Mouse (Mus musculus) midbrain, embryonic 12.5 days (tissue): ENCODE results near the gene Impg2. TPM values are rescaled to one million over a fixed set of nuclear protein-coding genes. Genes with fewer than 3 reads are reported as not detected.

Source experiments
- ATAC-seq: fragments of 200-750 bp; cut with Nextera tagmentation; 2 replicates; pipeline ENCODE4 v1.8.0; 2017; ENCODE audit warnings: low read depth, moderate TSS enrichment, moderate library complexity; ENCODE audit not compliant: low FRiP score
- H3K27ac ChIP-seq: fragments of 300-500 bp; sonication (generic); replicated peaks from 2 replicates; pipeline ENCODE4 v1.5.1; 2016; ENCODE audit warnings: mild to moderate bottlenecking
- H3K27me3 ChIP-seq: fragments of 300-500 bp; sonication (generic); 2 replicates; pipeline ENCODE4 v1.6.1; 2016; ENCODE audit warnings: mild to moderate bottlenecking
- H3K36me3 ChIP-seq: fragments of 300-500 bp; sonication (generic); 2 replicates; pipeline ENCODE4 v1.6.1; 2016
- H3K4me1 ChIP-seq: fragments of 300-500 bp; sonication (generic); 2 replicates; pipeline ENCODE4 v1.6.1; 2016
- H3K4me2 ChIP-seq: fragments of 300-500 bp; sonication (generic); replicated peaks from 2 replicates; pipeline ENCODE4 v1.6.1; 2016; ENCODE audit warnings: mild to moderate bottlenecking, moderate library complexity
- H3K4me3 ChIP-seq: fragments of 300-500 bp; sonication (generic); 2 replicates; pipeline ENCODE4 v1.5.1; 2016; ENCODE audit warnings: mild to moderate bottlenecking
- H3K9ac ChIP-seq: fragments of 300-500 bp; sonication (generic); replicated peaks from 2 replicates; pipeline ENCODE4 v1.6.1; 2016; ENCODE audit warnings: mild to moderate bottlenecking, moderate library complexity
- H3K9me3 ChIP-seq: fragments of 300-500 bp; sonication (generic); 2 replicates; pipeline ENCODE4 v1.6.1; 2016; ENCODE audit warnings: mild to moderate bottlenecking
- whole genome bisulfite sequencing: fragments of 180-500 bp; shearing (Covaris S2); methylation state at CpG from one replicate; pipeline ENCODE4 v1.1.7; 2016; 5-methylcytosine and 5-hydroxymethylcytosine counted together
- polyA plus RNA-seq: library from polyadenylated mRNA; unstranded; fragments of >200 nt; fragmentation: Nextera tagmentation; extraction: Ambion mirVana; gene quantifications from 2 replicates; pipeline ENCODE4 v1.2.1, GENCODE M21; 2016

Gene Impg2
- 0.31 and 0.39 TPM in 2 replicates for polyA plus RNA-seq

- Histone ChIP-seq H3K36me3 (no peaks in the 10 kb centered on the region), H3K4me1 (no peaks in the 10 kb centered on the region), H3K9ac (no peak within 1 kb of the TSS), H3K4me2 (no peak within 1 kb of the TSS), H3K4me3 (no peak within 1 kb of the TSS), H3K27ac (no peak within 1 kb of the TSS), H3K9me3 (no peaks in the 10 kb centered on the region), H3K27me3 (no peaks in the 10 kb centered on the region)
- ATAC-seq: no peak
- WGBS: 58% methylated on average over 6 of the region's 6 CpGs
Measured at GRCm38 (mm10) chr16:56204051-56204450, at the start of gene Impg2. Gene Impg2, plus strand, starts transcription at chr16:56204313.

GRCm38 (mm10) chr16:56163466-56163865, 40.6 kb upstream of the Impg2 start:
- H3K4me2 ChIP-seq: no peak overlapping the region
- no peaks in the 10 kb centered on the region for H3K27me3 ChIP-seq
- H3K9me3 ChIP-seq: no peaks in the 10 kb centered on the region
- H3K4me3 ChIP-seq: no peak overlapping the region
- H3K4me1 ChIP-seq: no peaks in the 10 kb centered on the region
- peaks cover 25% of the 10 kb centered on the region; the same call in 1 of the 2 replicates for H3K36me3 ChIP-seq
- 95% methylated on average over 7 of the region's 7 CpGs for WGBS
- no peak overlapping the region for H3K9ac ChIP-seq
- H3K27ac ChIP-seq: no peak overlapping the region
- no peak for ATAC-seq

- H3K27ac ChIP-seq: no peak overlapping the region
- peaks cover 30% of the 10 kb centered on the region for H3K36me3 ChIP-seq
Measured at GRCm38 (mm10) chr16:56170247-56170646, 33.9 kb upstream of the Impg2 start.

GRCm38 (mm10) chr16:56175867-56176581, 28.1 kb upstream of the Impg2 start:
- Histone ChIP-seq H3K4me2 (no peak overlapping the region), H3K4me3 (no peak overlapping the region), H3K27ac (no peak overlapping the region), H3K9me3 (no peaks in the 10 kb centered on the region), H3K9ac (no peak overlapping the region), H3K4me1 (no peaks in the 10 kb centered on the region), H3K27me3 (no peaks in the 10 kb centered on the region), H3K36me3 (peaks cover 25% of the 10 kb centered on the region)
- WGBS: 74% methylated on average over 8 of the region's 8 CpGs
- ATAC-seq: no peak

More at GRCm38 (mm10) chr16:56170247-56170646, 33.9 kb upstream of the Impg2 start:
- no peak overlapping the region for H3K4me3 ChIP-seq
- ATAC-seq: no peak
- no peaks in the 10 kb centered on the region for H3K4me1 ChIP-seq
- H3K9ac ChIP-seq: no peak overlapping the region
- no peaks in the 10 kb centered on the region for H3K27me3 ChIP-seq
- H3K9me3 ChIP-seq: no peaks in the 10 kb centered on the region
- no peak overlapping the region for H3K4me2 ChIP-seq

GRCm38 (mm10) chr16:56186863-56187262, 17.2 kb upstream of the Impg2 start:
- Histone ChIP-seq H3K36me3 (peaks cover 42% of the 10 kb centered on the region), H3K4me3 (no peak overlapping the region), H3K9me3 (no peaks in the 10 kb centered on the region), H3K27me3 (no peaks in the 10 kb centered on the region), H3K9ac (no peak overlapping the region), H3K4me1 (no peaks in the 10 kb centered on the region), H3K27ac (no peak overlapping the region), H3K4me2 (no peak overlapping the region)
- 93% methylated on average over 4 of the region's 4 CpGs for WGBS
- no peak for ATAC-seq

GRCm38 (mm10) chr16:56188198-56188597, 15.9 kb upstream of the Impg2 start:
- ATAC-seq: no peak

GRCm38 (mm10) chr16:56212740-56213139, 8.6 kb downstream of the Impg2 start:
- Histone ChIP-seq H3K9ac (no peak overlapping the region), H3K4me1 (no peaks in the 10 kb centered on the region), H3K36me3 (no peaks in the 10 kb centered on the region), H3K27ac (no peak overlapping the region), H3K9me3 (no peaks in the 10 kb centered on the region), H3K27me3 (no peaks in the 10 kb centered on the region), H3K4me3 (no peak overlapping the region), H3K4me2 (no peak overlapping the region)
- WGBS: 87% methylated on average over 3 of the region's 3 CpGs
- no peak for ATAC-seq

More at GRCm38 (mm10) chr16:56188198-56188597, 15.9 kb upstream of the Impg2 start:
- no peak overlapping the region for H3K4me2 ChIP-seq
- WGBS: 85% methylated on average over 9 of the region's 9 CpGs
- no peak overlapping the region for H3K9ac ChIP-seq
- H3K27me3 ChIP-seq: no peaks in the 10 kb centered on the region
- H3K4me1 ChIP-seq: no peaks in the 10 kb centered on the region
- H3K27ac ChIP-seq: no peak overlapping the region
- peaks cover 30% of the 10 kb centered on the region for H3K36me3 ChIP-seq
- no peak overlapping the region for H3K4me3 ChIP-seq
- no peaks in the 10 kb centered on the region for H3K9me3 ChIP-seq

GRCm38 (mm10) chr16:56227686-56228085, 23.6 kb downstream of the Impg2 start:
- ATAC-seq: no peak
- H3K9me3 ChIP-seq: no peaks in the 10 kb centered on the region
- H3K27me3 ChIP-seq: no peaks in the 10 kb centered on the region
- no peak overlapping the region for H3K9ac ChIP-seq
- H3K4me3 ChIP-seq: no peak overlapping the region
- no peaks in the 10 kb centered on the region for H3K36me3 ChIP-seq
- H3K27ac ChIP-seq: no peak overlapping the region
- H3K4me1 ChIP-seq: no peaks in the 10 kb centered on the region
- H3K4me2 ChIP-seq: no peak overlapping the region

GRCm38 (mm10) chr16:56229455-56229854, 25.3 kb downstream of the Impg2 start:
- WGBS: 73% methylated on average over 2 of the region's 2 CpGs
- H3K27me3 ChIP-seq: no peaks in the 10 kb centered on the region
- no peaks in the 10 kb centered on the region for H3K4me1 ChIP-seq
- no peak overlapping the region for H3K9ac ChIP-seq
- no peak overlapping the region for H3K4me2 ChIP-seq
- no peaks in the 10 kb centered on the region for H3K36me3 ChIP-seq
- H3K27ac ChIP-seq: no peak overlapping the region
- H3K4me3 ChIP-seq: no peak overlapping the region
- ATAC-seq: no peak
- H3K9me3 ChIP-seq: no peaks in the 10 kb centered on the region

GRCm38 (mm10) chr16:56231300-56231699, 27.2 kb downstream of the Impg2 start:
- Histone ChIP-seq H3K9me3 (no peaks in the 10 kb centered on the region), H3K9ac (no peak overlapping the region), H3K4me2 (no peak overlapping the region), H3K27me3 (no peaks in the 10 kb centered on the region), H3K27ac (no peak overlapping the region), H3K4me1 (no peaks in the 10 kb centered on the region), H3K4me3 (no peak overlapping the region), H3K36me3 (no peaks in the 10 kb centered on the region)
- ATAC-seq: no peak
- 56% methylated on average over 10 of the region's 10 CpGs for WGBS

GRCm38 (mm10) chr16:56232736-56233135, 28.6 kb downstream of the Impg2 start:
- H3K27me3 ChIP-seq: no peaks in the 10 kb centered on the region
- H3K36me3 ChIP-seq: no peaks in the 10 kb centered on the region
- no peak for ATAC-seq
- H3K4me1 ChIP-seq: no peaks in the 10 kb centered on the region
- no peak overlapping the region for H3K27ac ChIP-seq
- H3K9me3 ChIP-seq: no peaks in the 10 kb centered on the region
- no peak overlapping the region for H3K4me2 ChIP-seq
- H3K9ac ChIP-seq: no peak overlapping the region
- H3K4me3 ChIP-seq: no peak overlapping the region
- WGBS: 87% methylated on average over 10 of the region's 10 CpGs

GRCm38 (mm10) chr16:56246031-56246430, 41.9 kb downstream of the Impg2 start:
- Histone ChIP-seq H3K9me3 (no peaks in the 10 kb centered on the region), H3K4me1 (no peaks in the 10 kb centered on the region), H3K4me2 (no peak overlapping the region), H3K27ac (no peak overlapping the region), H3K36me3 (no peaks in the 10 kb centered on the region), H3K4me3 (no peak overlapping the region), H3K9ac (no peak overlapping the region), H3K27me3 (no peaks in the 10 kb centered on the region)
- ATAC-seq: no peak
- 93% methylated on average over 3 of the region's 3 CpGs for WGBS

GRCm38 (mm10) chr16:56273917-56274316, 69.8 kb downstream of the Impg2 start:
- Histone ChIP-seq H3K4me1 (peaks cover 4% of the 10 kb centered on the region; the same call in 1 of the 2 replicates), H3K36me3 (no peaks in the 10 kb centered on the region), H3K4me3 (no peak overlapping the region), H3K27me3 (no peaks in the 10 kb centered on the region), H3K9ac (no peak overlapping the region), H3K4me2 (no peak overlapping the region), H3K27ac (no peak overlapping the region), H3K9me3 (no peaks in the 10 kb centered on the region)
- WGBS: 75% methylated on average over 1 of the region's 1 CpGs
- no peak for ATAC-seq
